Mouse (Mus musculus): ENCODE results near the gene Akap2.

The Akap2 gene

DNA sequence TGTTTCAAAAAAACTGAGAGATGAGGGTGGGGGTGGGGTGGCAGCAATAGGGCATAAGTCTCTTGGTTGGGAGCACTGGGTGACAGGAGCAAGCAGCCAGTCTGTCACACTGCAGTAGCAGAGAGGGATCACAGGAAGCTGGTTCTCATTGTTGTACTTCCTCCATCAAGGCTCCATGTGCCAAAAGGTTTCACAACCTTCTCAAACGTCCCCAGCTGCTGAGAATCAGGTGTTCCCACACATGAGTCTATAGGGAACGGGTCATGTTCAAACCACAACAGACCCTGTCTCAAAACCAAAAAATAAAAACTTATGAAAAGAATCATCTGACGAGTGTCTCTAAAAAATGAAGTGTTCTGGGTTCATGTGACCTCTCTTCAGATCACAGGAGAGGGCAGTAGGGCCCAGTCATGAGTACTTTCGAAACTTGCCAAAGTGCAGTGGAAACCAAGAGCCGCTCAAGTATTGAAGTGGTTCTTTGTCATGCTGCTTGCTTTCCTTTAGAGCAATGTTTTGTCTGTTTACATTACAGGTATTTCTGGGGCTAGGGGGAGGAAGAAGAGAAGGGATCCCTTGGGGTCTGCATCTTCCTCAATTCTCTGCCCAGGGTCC, 213.2 kb downstream of the Akap2 start:
- ATAC-seq (ENCODE audit: insufficient number of reproducible peaks, low FRiP score, low TSS enrichment): no peak

DNA sequence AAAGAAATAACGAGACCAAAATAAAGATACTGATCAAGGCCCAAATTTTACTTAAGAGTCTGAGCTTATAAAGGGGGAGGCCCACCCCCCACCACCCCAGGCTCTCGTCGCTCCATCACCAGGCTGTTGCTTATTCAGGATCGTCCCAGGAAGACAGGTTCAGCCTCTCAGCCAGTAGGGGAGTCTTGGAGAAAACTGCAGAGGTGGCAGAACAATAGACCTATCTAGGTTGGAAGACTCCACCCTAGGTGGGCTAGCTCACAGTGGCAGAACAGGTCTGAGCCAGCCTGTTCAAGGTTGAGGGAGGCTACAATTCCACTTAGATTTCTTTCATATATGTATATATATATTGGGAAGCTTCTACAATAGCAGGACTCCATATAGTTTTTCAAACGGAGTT, 216.7 kb downstream of the Akap2 start:
- no peak for ATAC-seq (ENCODE audit: insufficient number of reproducible peaks, low FRiP score, low TSS enrichment)

DNA sequence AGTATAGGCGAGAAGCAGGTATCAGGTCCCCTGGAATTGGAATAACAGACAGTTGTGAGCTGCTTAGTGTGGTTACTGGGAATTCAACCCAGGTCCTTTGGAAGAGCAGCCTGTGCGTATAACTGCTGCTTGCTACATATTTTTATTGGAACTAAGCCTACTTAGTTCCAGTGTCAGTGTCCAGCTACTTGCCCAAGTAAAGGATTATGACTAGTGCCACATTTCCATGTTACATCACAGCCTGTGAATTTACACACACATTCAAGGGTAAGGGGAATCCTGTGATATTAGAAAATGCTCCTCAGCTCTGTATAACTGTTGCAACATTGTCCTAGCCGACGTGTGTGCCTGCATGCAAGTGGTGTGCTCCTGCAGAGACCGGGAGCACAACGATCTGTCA, 219.8 kb downstream of the Akap2 start:
- ATAC-seq (ENCODE audit: insufficient number of reproducible peaks, low FRiP score, low TSS enrichment): no peak

DNA sequence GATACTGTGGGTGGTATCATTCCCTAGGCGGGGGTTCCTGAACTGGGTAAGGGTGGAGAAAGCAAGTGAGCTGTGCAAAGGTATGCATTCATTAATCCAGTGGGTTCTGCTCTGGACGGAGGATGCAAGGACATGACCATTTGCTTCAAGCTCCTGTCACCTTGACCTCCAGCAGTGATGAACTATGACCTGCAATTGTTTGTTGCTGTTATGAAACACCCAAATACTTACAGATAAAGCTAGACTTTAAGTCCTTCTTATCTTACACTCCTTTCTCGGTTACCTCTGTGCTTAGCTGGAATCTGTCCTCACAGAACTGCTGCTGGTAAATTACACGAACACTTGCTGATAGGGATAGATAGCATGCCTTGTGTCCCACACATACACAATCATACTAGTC, 223.2 kb downstream of the Akap2 start:
- no peak for ATAC-seq (ENCODE audit: insufficient number of reproducible peaks, low FRiP score, low TSS enrichment)

DNA sequence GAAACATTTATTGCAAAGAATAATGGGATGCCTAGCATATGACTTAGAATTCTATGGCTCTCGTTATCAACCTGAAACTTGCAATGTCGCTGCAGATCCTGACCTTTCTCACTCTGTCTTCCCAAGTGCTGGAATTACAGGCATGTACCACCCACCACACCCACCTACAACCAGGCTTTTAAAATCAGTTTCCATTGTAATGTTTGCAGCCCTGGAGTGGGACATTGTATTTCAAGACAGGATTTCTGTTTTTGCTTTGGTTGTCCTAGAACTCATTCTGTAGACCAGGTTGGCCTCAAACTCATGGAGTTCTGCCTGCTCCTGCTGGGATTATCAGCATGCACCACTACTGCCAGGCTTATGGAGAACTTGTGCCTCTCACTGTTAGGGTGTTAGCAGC, 225.4 kb downstream of the Akap2 start:
- no peak for ATAC-seq (ENCODE audit: insufficient number of reproducible peaks, low FRiP score, low TSS enrichment)
